Comparison of ENCODE assay signal across 17 mouse cellular contexts in genomic region chr2:161058841-161059240, GRCm38 (mm10).
"Had no signal": no experiment of that assay in that cellular context is flagged by ENCODE, and none has a peak within 500 bp of the region (broad histone marks: within the 10 kb centered on the region; RNA-seq: fewer than 3 reads in every experiment).

No protein-coding gene starts in this region.

- H3K9ac ChIP-seq: limb, embryonic 12.5 days; limb, embryonic 15.5 days; liver, embryonic 12.5 days; liver, embryonic 15.5 days; neural tube, embryonic 12.5 days; neural tube, embryonic 15.5 days had no signal

- H3K4me1 ChIP-seq: liver, embryonic 15.5 days; neural tube, embryonic 12.5 days had no signal

- H3K27ac ChIP-seq: hindbrain, postnatal 0 days; limb, embryonic 12.5 days; limb, embryonic 15.5 days; liver, embryonic 12.5 days; liver, embryonic 15.5 days; neural tube, embryonic 12.5 days; neural tube, embryonic 15.5 days had no signal

- H3K36me3 ChIP-seq: liver, embryonic 12.5 days; liver, embryonic 15.5 days; neural tube, embryonic 12.5 days; neural tube, embryonic 15.5 days had no signal

- ATAC-seq: hindbrain, postnatal 0 days; inflammation-experienced regulatory T-cells, adult 6 months; intestine, embryonic 16.5 days; liver, embryonic 12.5 days had no signal

- DNase-seq: left cerebral cortex, postnatal 4 days; lung, adult 2 months; lung, postnatal 14 days; lung, postnatal 4 days; midbrain, embryonic 14.5 days; thymus, adult 18-20 months; thymus, postnatal 4 days had no signal

- H3K27me3 ChIP-seq: limb, embryonic 12.5 days; limb, embryonic 15.5 days; liver, embryonic 12.5 days; liver, embryonic 15.5 days; neural tube, embryonic 12.5 days; neural tube, embryonic 15.5 days had no signal

- H3K4me3 ChIP-seq: limb, embryonic 12.5 days; limb, embryonic 15.5 days; liver, embryonic 12.5 days; liver, embryonic 15.5 days; neural tube, embryonic 12.5 days; neural tube, embryonic 15.5 days had no signal

- H3K9me3 ChIP-seq: limb, embryonic 12.5 days; limb, embryonic 15.5 days; liver, embryonic 12.5 days; liver, embryonic 15.5 days; neural tube, embryonic 12.5 days; neural tube, embryonic 15.5 days had no signal

- H3K4me2 ChIP-seq: limb, embryonic 12.5 days; limb, embryonic 15.5 days; liver, embryonic 12.5 days; liver, embryonic 15.5 days; midbrain, embryonic 11.5 days; neural tube, embryonic 12.5 days; neural tube, embryonic 15.5 days had no signal
